11 mouse cellular contexts compared by ENCODE assay signal in the genomic region with DNA sequence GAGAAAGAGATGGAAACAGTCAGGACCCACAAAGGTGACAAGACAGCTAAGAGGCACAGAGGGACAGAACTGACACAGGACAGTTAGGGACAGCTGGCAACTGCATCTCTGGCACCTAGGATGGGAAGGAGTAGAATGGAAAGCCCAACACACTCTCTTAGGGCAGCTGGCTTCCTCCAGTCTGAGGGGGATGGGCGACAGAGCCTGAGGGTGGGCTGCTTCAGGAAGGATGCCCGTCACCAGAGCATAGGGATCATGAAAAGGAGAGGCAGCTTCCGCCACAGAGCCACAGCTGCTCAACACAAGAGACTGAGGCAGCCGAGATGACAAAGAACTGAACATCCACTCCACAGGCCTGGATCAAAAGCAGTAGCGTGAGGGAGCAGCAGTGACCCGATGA. TPM values are rescaled to one million over a fixed set of nuclear protein-coding genes. Genes with fewer than 3 reads are reported as not detected.
DNase-seq lines count a peak whose midpoint lies in the region; ATAC-seq lines count a peak whose summit lies in the region.
"Had no signal": no experiment of that assay in that cellular context is flagged by ENCODE, and none has a peak within 500 bp of the region (broad histone marks: within the 10 kb centered on the region; RNA-seq: fewer than 3 reads in every experiment).

No protein-coding gene starts in this region.

- ATAC-seq in neural tube, embryonic 11.5 days (ENCODE audit: insufficient read depth, low FRiP score, low TSS enrichment), result no peak
- no peak for ATAC-seq in neural tube, embryonic 15.5 days (ENCODE audit: low FRiP score)
- ATAC-seq in intestine, embryonic 16.5 days, result 0 out of 2 replicates have a peak, but pooled peaks have one; percentile 22
- no peak for ATAC-seq in stomach, embryonic 16.5 days (ENCODE audit: insufficient read depth, low FRiP score)
- no peak for ATAC-seq in heart, embryonic 12.5 days (ENCODE audit: insufficient number of reproducible peaks, low FRiP score)

- H3K9me3 ChIP-seq in neural tube, embryonic 11.5 days (ENCODE audit: control insufficient read depth, low read length), result no peaks in the 10 kb centered on the region
- no peaks in the 10 kb centered on the region for H3K9me3 ChIP-seq in neural tube, embryonic 15.5 days (replicated peaks)
- no peaks in the 10 kb centered on the region for H3K9me3 ChIP-seq in intestine, embryonic 16.5 days (ENCODE audit: control insufficient read depth, low read length)
- no peaks in the 10 kb centered on the region for H3K9me3 ChIP-seq in stomach, embryonic 16.5 days (replicated peaks; ENCODE audit: control insufficient read depth, low read length)
- peaks cover 5% of the 10 kb centered on the region; the same call in 1 of the 2 replicates for H3K9me3 ChIP-seq in heart, embryonic 12.5 days (replicated peaks)
- H3K9me3 ChIP-seq: liver, embryonic 13.5 days had no signal

- H3K4me3 ChIP-seq in neural tube, embryonic 11.5 days (ENCODE audit: low read depth, low read length), result no peak overlapping the region
- H3K4me3 ChIP-seq in neural tube, embryonic 15.5 days (replicated peaks), result no peak overlapping the region
- H3K4me3 ChIP-seq in intestine, embryonic 16.5 days (ENCODE audit: low read length), result no peak overlapping the region
- no peak overlapping the region for H3K4me3 ChIP-seq in stomach, embryonic 16.5 days (replicated peaks; ENCODE audit: low read length)
- H3K4me3 ChIP-seq in heart, embryonic 12.5 days, result no peak overlapping the region
- H3K4me3 ChIP-seq: erythroblast, embryonic 14.5 days; liver, embryonic 13.5 days had no signal

- peak; percentile 48 for DNase-seq in embryo, embryonic 10 days (ENCODE audit: low spot score)
- no peak for DNase-seq in embryo, embryonic 9.5 days (ENCODE audit: extremely low spot score)
- peak; percentile 37 for DNase-seq in neural tube, embryonic 11.5 days (ENCODE audit: low spot score)
- no peak for DNase-seq in right cerebral cortex, adult 2 months (ENCODE audit: low spot score in 2 of 2)
- DNase-seq: kidney, adult 9 months; liver, embryonic 13.5 days had no signal

- 0 out of 2 replicates have a peak, but pooled peaks cover 3% of the 10 kb centered on the region for H3K4me1 ChIP-seq in neural tube, embryonic 11.5 days (ENCODE audit: control insufficient read depth, insufficient read depth, low read length)
- no peaks in the 10 kb centered on the region for H3K4me1 ChIP-seq in neural tube, embryonic 15.5 days
- peaks cover 12% of the 10 kb centered on the region for H3K4me1 ChIP-seq in intestine, embryonic 16.5 days (ENCODE audit: control insufficient read depth, insufficient read depth, low read length)
- peaks cover 13% of the 10 kb centered on the region for H3K4me1 ChIP-seq in stomach, embryonic 16.5 days (ENCODE audit: control insufficient read depth, insufficient read depth, low read length)
- peaks cover 8% of the 10 kb centered on the region for H3K4me1 ChIP-seq in heart, embryonic 12.5 days (replicated peaks)

- H3K27me3 ChIP-seq in neural tube, embryonic 11.5 days (ENCODE audit: control insufficient read depth, insufficient read depth, low read length), result no peaks in the 10 kb centered on the region
- H3K27me3 ChIP-seq in neural tube, embryonic 15.5 days (replicated peaks), result no peaks in the 10 kb centered on the region
- H3K27me3 ChIP-seq in intestine, embryonic 16.5 days (replicated peaks; ENCODE audit: control insufficient read depth, insufficient read depth, low read length), result no peaks in the 10 kb centered on the region
- no peaks in the 10 kb centered on the region for H3K27me3 ChIP-seq in stomach, embryonic 16.5 days (ENCODE audit: control insufficient read depth, insufficient read depth, low read length)
- H3K27me3 ChIP-seq in heart, embryonic 12.5 days (replicated peaks), result no peaks in the 10 kb centered on the region
- H3K27me3 ChIP-seq: liver, embryonic 13.5 days had no signal

- no peak overlapping the region for H3K9ac ChIP-seq in neural tube, embryonic 11.5 days (ENCODE audit: low read length)
- no peak overlapping the region for H3K9ac ChIP-seq in neural tube, embryonic 15.5 days (replicated peaks)
- H3K9ac ChIP-seq in intestine, embryonic 16.5 days (ENCODE audit: low read depth, low read length), result no peak overlapping the region
- H3K9ac ChIP-seq in stomach, embryonic 16.5 days (ENCODE audit: low read length), result no peak overlapping the region
- no peak overlapping the region for H3K9ac ChIP-seq in heart, embryonic 12.5 days
- H3K9ac ChIP-seq: liver, embryonic 13.5 days had no signal

- 66% methylated on average over 6 of the region's 6 CpGs for WGBS in neural tube, embryonic 11.5 days
- 37% methylated on average over 6 of the region's 6 CpGs for WGBS in neural tube, embryonic 15.5 days
- 68% methylated on average over 6 of the region's 6 CpGs for WGBS in intestine, embryonic 16.5 days
- 63% methylated on average over 6 of the region's 6 CpGs for WGBS in stomach, embryonic 16.5 days
- WGBS in heart, embryonic 12.5 days, result 72% methylated on average over 6 of the region's 6 CpGs

- no peak overlapping the region for H3K27ac ChIP-seq in neural tube, embryonic 11.5 days (ENCODE audit: low read depth, low read length)
- H3K27ac ChIP-seq in neural tube, embryonic 15.5 days (replicated peaks), result no peak overlapping the region
- H3K27ac ChIP-seq in intestine, embryonic 16.5 days (ENCODE audit: low read length), result no peak overlapping the region
- H3K27ac ChIP-seq in stomach, embryonic 16.5 days (ENCODE audit: low read length), result peak overlapping the region; percentile 67
- H3K27ac ChIP-seq in heart, embryonic 12.5 days (ENCODE audit: poor library complexity, severe bottlenecking), result no peak overlapping the region
- H3K27ac ChIP-seq: liver, embryonic 13.5 days had no signal

- peaks cover 9% of the 10 kb centered on the region for H3K36me3 ChIP-seq in neural tube, embryonic 11.5 days (ENCODE audit: control insufficient read depth, insufficient read depth, low read length)
- peaks cover 56% of the 10 kb centered on the region for H3K36me3 ChIP-seq in neural tube, embryonic 15.5 days
- peaks cover 8% of the 10 kb centered on the region; the same call in 1 of the 2 replicates for H3K36me3 ChIP-seq in intestine, embryonic 16.5 days (ENCODE audit: control insufficient read depth, insufficient read depth, low read length)
- peaks cover 17% of the 10 kb centered on the region for H3K36me3 ChIP-seq in stomach, embryonic 16.5 days (ENCODE audit: control insufficient read depth, insufficient read depth, low read length)
- peaks cover 58% of the 10 kb centered on the region for H3K36me3 ChIP-seq in heart, embryonic 12.5 days

- H3K4me2 ChIP-seq in neural tube, embryonic 11.5 days (ENCODE audit: low read depth), result no peak overlapping the region
- H3K4me2 ChIP-seq in neural tube, embryonic 15.5 days, result no peak overlapping the region
- no peak overlapping the region for H3K4me2 ChIP-seq in intestine, embryonic 16.5 days (ENCODE audit: low read depth, low read length)
- H3K4me2 ChIP-seq in stomach, embryonic 16.5 days (ENCODE audit: low read depth, low read length), result no peak overlapping the region
- no peak overlapping the region for H3K4me2 ChIP-seq in heart, embryonic 12.5 days
- H3K4me2 ChIP-seq: liver, embryonic 13.5 days had no signal

RNA-seq across cellular contexts. Expression of gene Twsg1, which starts 19.5 kb away (rescaled TPM):
- 96.2 and 101 TPM in 2 replicates for polyA plus RNA-seq in neural tube, embryonic 11.5 days (2014; fragmentation: Nextera tagmentation; extraction: Ambion mirVana)
- polyA plus RNA-seq in neural tube, embryonic 15.5 days (2015; fragmentation: Nextera tagmentation; extraction: Ambion mirVana), result 47.0 and 59.9 TPM in 2 replicates
- polyA plus RNA-seq in intestine, embryonic 16.5 days (2015; fragmentation: Nextera tagmentation; extraction: Ambion mirVana), result 61.7 and 63.1 TPM in 2 replicates
- 125 and 128 TPM in 2 replicates for polyA plus RNA-seq in stomach, embryonic 16.5 days (2015; fragmentation: Nextera tagmentation; extraction: Ambion mirVana)
- 109 TPM in 2 replicates for polyA plus RNA-seq in heart, embryonic 12.5 days (2016; fragmentation: Nextera tagmentation; extraction: Ambion mirVana)

RNA-seq across cellular contexts. Expression of gene Ralbp1, which starts 45.9 kb away (rescaled TPM):
- polyA plus RNA-seq in neural tube, embryonic 11.5 days (2014; fragmentation: Nextera tagmentation; extraction: Ambion mirVana), result 47.1 and 50.1 TPM in 2 replicates
- polyA plus RNA-seq in neural tube, embryonic 15.5 days (2015; fragmentation: Nextera tagmentation; extraction: Ambion mirVana), result 58.7 and 75.5 TPM in 2 replicates
- polyA plus RNA-seq in intestine, embryonic 16.5 days (2015; fragmentation: Nextera tagmentation; extraction: Ambion mirVana), result 67.5 and 71.1 TPM in 2 replicates
- polyA plus RNA-seq in stomach, embryonic 16.5 days (2015; fragmentation: Nextera tagmentation; extraction: Ambion mirVana), result 87.0 and 103 TPM in 2 replicates
- polyA plus RNA-seq in heart, embryonic 12.5 days (2016; fragmentation: Nextera tagmentation; extraction: Ambion mirVana), result 40.9 and 41.1 TPM in 2 replicates

Comparison
In these comparisons a context has a peak if more than half of its experiments do, and no peak if none do; other contexts are left out.
1. DNase-seq: peak in embryo, embryonic 10 days (single experiment) and neural tube, embryonic 11.5 days (single experiment); none in embryo, embryonic 9.5 days (single experiment) and right cerebral cortex, adult 2 months (0 of 2).